Mouse (Mus musculus) midbrain, embryonic 11.5 days (tissue): ENCODE measurements around the gene Txndc11. TPM values are rescaled to one million over a fixed set of nuclear protein-coding genes. Genes with fewer than 3 reads are reported as not detected.

Source experiments
- ATAC-seq: fragments of 200-750 bp; cut with Nextera tagmentation; 2 replicates; pipeline ENCODE4 v1.8.0; 2017; ENCODE audit warnings: moderate TSS enrichment, moderate library complexity; ENCODE audit not compliant: low FRiP score
- DNase-seq: peaks from one replicate; pipeline ENCODE4 v3.0.0; 2015; ENCODE audit warnings: low spot score; ENCODE audit errors: missing footprints
- H3K27ac ChIP-seq: fragments of 300-500 bp; sonication (generic); 2 replicates; pipeline ENCODE4 v1.5.1; 2014; ENCODE audit warnings: low read depth, low read length
- H3K27me3 ChIP-seq: fragments of 300-500 bp; sonication (generic); 2 replicates; pipeline ENCODE4 v1.6.1; 2014; ENCODE audit warnings: mild to moderate bottlenecking, low read length, moderate library complexity, mixed read lengths; ENCODE audit not compliant: control insufficient read depth, insufficient read depth
- H3K36me3 ChIP-seq: fragments of 300-500 bp; sonication (generic); 2 replicates; pipeline ENCODE4 v1.6.1; 2014; ENCODE audit warnings: mild to moderate bottlenecking, low read length, moderate library complexity, mixed read lengths; ENCODE audit not compliant: control insufficient read depth, insufficient read depth
- H3K4me1 ChIP-seq: fragments of 300-500 bp; sonication (generic); 2 replicates; pipeline ENCODE4 v1.6.1; 2014; ENCODE audit warnings: low read length; ENCODE audit not compliant: control insufficient read depth, insufficient read depth
- H3K4me2 ChIP-seq: fragments of 300-500 bp; sonication (generic); 2 replicates; pipeline ENCODE4 v1.6.1; 2014; ENCODE audit warnings: mild to moderate bottlenecking, moderate library complexity
- H3K4me3 ChIP-seq: fragments of 300-500 bp; sonication (generic); 2 replicates; pipeline ENCODE4 v1.5.1; 2014; ENCODE audit warnings: low read depth, low read length
- H3K9ac ChIP-seq: fragments of 300-500 bp; sonication (generic); 2 replicates; pipeline ENCODE4 v1.6.1; 2014; ENCODE audit warnings: low read length
- H3K9me3 ChIP-seq: fragments of 300-500 bp; sonication (generic); 2 replicates; pipeline ENCODE4 v1.6.1; 2016; ENCODE audit warnings: low read length; ENCODE audit not compliant: control insufficient read depth
- WGBS: fragments of 180-500 bp; shearing (Covaris S2); extraction: QIAGEN DNeasy Blood & Tissue Kit; methylation state at CpG from one replicate; pipeline ENCODE4 v1.1.7; 2014; 5-methylcytosine and 5-hydroxymethylcytosine counted together
- polyA plus RNA-seq: library from polyadenylated mRNA; unstranded; fragments of >200 nt; fragmentation: Nextera tagmentation; extraction: Ambion mirVana; gene quantifications from 2 replicates; pipeline ENCODE4 v1.2.1, GENCODE M21; 2014

Txndc11 gene
- 27.3 and 31.0 TPM in 2 replicates for polyA plus RNA-seq

DNA sequence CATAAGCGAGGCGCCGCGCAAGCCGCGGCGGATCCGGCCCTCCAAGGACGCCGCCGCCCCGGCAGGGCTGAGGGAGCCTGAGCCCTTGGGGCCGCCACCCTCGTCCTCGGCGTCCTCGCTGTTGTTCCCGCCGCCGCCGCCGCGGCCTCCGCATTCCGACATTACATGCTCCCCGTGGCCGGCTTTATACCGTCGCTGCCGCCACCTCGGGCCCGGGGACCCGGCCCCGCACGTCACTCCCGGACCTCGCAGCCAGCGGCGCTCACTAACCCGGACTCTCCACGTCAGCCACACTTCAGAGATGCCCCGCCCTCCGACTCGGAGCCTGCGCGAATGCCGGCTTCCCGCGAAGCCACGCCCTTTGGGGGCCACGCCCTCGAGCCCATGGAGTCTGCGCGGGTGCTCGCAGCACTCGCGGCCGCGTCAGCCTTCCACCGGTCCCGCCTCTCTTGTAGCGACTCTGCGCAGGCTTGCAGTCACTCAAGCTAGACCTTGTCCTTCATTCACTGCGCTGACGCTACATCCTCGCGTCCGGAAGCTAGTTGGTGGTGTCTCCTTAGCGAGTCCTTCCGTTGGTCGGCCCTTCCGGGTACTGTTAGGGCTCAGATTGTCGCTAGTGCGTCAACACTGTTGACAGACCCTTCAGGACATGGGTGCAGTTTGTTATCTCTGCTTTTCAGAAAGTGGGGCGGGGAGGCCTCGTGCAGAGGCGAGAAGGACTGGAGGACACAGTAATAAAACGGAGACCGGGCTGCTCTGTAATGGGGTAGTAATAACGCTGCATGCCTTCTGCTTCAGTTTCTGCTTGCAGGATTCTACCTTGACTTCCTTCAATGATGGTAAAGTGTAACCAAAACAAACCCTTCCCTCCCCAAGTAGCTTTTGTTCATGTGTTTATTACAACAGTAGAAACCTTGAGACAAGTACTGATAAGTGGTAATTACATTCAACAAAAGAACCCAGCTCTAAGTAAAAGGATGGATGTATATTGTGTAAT lies at the start of gene Txndc11:
Gene Txndc11, minus strand, starts transcription at position 303 of the 997 bp plus-strand sequence.
- no peaks in the 10 kb centered on the region for H3K27me3 ChIP-seq
- H3K9ac ChIP-seq: peak within 1 kb of the TSS; percentile 89
- under 1% methylated on average over 80 of the region's 80 CpGs for WGBS
- peak within 1 kb of the TSS; percentile 83 for H3K27ac ChIP-seq
- DNase-seq (peak; percentile 99), ATAC-seq (peak; percentile 99)
- H3K4me1 ChIP-seq: peaks cover 14% of the 10 kb centered on the region
- peak within 1 kb of the TSS; percentile 91 for H3K4me3 ChIP-seq
- H3K4me2 ChIP-seq: peak within 1 kb of the TSS; percentile 52
- H3K36me3 ChIP-seq: no peaks in the 10 kb centered on the region
- H3K9me3 ChIP-seq: no peaks in the 10 kb centered on the region

DNA sequence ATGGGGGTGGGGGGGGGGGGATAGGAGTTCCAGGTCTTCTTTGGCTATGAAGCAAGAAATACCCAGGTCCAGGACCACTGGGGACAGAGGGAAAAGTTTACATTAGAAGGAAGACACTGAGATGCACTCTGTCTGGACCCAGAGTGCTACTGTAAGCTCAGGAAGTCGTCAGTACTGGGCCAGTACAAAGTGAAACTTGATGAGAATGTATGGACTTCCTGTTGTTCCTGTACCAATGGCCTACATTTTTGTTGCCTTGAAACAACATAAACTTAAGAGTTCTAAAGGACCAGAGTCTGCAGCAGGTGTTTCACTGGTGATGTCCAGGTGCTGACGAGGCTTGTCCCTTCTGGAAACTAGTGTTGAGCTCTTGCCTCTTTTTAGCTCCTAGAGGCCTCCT lies 43.0 kb upstream of the Txndc11 start:
- ATAC-seq: no peak
- H3K27me3 ChIP-seq: no peaks in the 10 kb centered on the region
- H3K27ac ChIP-seq: no peak overlapping the region
- WGBS: 80% methylated on average over 2 of the region's 2 CpGs
- no peak overlapping the region for H3K9ac ChIP-seq
- H3K9me3 ChIP-seq: no peaks in the 10 kb centered on the region
- no peak overlapping the region for H3K4me3 ChIP-seq
- H3K4me2 ChIP-seq: no peak overlapping the region
- no peaks in the 10 kb centered on the region for H3K36me3 ChIP-seq
- peaks cover 5% of the 10 kb centered on the region; the same call in 1 of the 2 replicates for H3K4me1 ChIP-seq
- no peak for DNase-seq

DNA sequence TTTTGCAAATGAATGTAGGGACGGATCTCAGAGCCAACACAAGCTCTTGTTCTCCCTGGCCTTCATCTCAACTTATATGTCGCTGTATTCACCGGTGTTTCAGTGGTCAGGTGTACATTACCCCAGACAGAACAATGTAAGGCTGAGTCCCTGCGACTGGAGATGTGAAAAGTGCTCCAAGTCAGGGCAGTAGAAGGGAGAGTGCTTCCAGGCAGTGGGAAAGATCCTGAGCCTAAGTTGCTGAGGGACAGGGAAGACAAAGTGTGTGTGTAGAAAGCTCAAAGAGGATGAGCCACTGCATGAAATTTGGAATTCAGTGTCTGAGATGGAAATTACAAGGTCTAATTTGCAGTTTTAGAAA lies 42.4 kb upstream of the Txndc11 start:
- ATAC-seq (no peak), DNase-seq (no peak)
- Histone ChIP-seq H3K4me2 (peak overlapping the region; percentile 76), H3K36me3 (no peaks in the 10 kb centered on the region), H3K4me1 (peaks cover 5% of the 10 kb centered on the region; the same call in 1 of the 2 replicates), H3K27ac (no peak overlapping the region), H3K9me3 (no peaks in the 10 kb centered on the region), H3K27me3 (no peaks in the 10 kb centered on the region), H3K4me3 (peak overlapping the region; percentile 87), H3K9ac (peak overlapping the region; percentile 85)
- 4% methylated on average over 4 of the region's 4 CpGs for WGBS

DNA sequence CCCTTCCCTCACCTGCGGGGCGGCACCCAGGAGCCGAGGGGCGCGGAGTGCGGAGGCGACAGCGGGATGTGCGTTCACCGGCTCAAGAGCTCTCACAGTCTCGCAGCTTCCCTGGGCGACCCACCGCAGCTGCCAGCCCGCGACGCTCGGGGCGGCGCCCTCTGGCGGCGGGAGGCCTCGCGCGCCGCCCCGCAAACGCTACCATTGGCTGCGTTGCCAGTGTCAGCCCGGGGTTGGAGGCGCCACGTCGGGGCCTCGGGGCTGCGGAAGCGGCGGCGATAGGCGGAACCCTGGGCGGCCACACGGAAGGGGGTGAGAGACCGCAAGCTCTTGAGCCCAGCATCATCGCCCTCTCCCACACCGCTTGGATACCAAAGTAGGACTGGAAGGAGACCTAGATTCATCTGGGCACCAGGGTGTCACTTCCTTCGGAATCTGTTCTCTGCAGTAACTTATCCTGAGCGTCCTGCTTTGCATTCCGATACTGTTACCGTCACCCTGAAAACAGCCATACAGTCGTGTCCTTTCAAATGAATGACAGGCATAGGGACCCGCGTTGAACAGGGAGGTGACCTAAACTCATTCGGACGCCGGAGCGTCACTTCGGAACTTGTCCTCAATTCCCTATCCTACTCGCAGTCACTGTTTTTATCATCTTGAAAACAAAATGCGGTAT lies 41.9 kb upstream of the Txndc11 start, which contains the start of gene Zc3h7a:
Gene Zc3h7a, minus strand, starts transcription at position 186 of the 676 bp plus-strand sequence.
- peak; percentile 99 for DNase-seq
- Histone ChIP-seq H3K9ac (peak within 1 kb of the TSS; percentile 85), H3K4me3 (peak within 1 kb of the TSS; percentile 87), H3K36me3 (no peaks in the 10 kb centered on the region), H3K4me1 (peaks cover 5% of the 10 kb centered on the region; the same call in 1 of the 2 replicates), H3K9me3 (no peaks in the 10 kb centered on the region), H3K27me3 (no peaks in the 10 kb centered on the region), H3K4me2 (peak within 1 kb of the TSS; percentile 76), H3K27ac (peak within 1 kb of the TSS; percentile 78)
- WGBS: under 1% methylated on average over 56 of the region's 57 CpGs
- peak; percentile 92 for ATAC-seq

DNA sequence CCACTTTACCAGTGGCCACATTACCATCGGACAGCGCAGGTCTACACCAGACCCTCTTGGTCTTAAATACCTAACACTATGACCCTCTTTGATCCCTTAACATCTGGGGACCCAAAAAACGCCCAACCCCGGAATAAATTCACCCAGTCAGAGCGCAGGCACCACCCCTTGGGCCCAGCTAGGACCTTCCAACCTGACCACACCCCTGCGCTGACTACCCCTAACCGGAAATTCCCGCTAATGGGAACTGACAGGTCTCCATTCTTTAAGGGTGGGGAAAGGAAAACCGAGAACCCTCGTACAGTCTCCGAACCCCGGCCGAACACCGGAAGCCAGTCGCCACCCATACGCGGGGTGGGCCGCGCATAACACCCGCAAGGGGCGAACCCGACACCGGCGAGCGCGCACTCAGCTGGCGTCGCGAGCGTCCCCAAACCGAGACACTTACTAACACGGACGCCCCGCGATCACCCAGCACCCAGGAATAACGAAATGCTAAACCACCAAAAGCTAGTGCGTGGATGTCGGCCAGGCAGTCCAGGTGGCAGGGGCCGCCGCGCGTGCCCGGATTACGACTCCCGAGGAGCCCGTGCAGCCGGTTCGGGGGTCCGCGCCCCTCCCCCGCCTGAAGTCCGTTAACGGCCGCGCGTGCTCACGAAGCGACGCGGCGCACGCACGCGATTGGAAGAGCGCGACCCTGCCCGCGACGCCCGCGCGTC lies 41.2 kb upstream of the Txndc11 start:
- peak overlapping the region; percentile 76 for H3K4me2 ChIP-seq
- DNase-seq (peak; percentile 93), ATAC-seq (peak; percentile 73)
- peak overlapping the region; percentile 78 for H3K27ac ChIP-seq
- H3K36me3 ChIP-seq: no peaks in the 10 kb centered on the region
- under 1% methylated on average over 62 of the region's 72 CpGs for WGBS
- H3K27me3 ChIP-seq: no peaks in the 10 kb centered on the region
- H3K9me3 ChIP-seq: no peaks in the 10 kb centered on the region
- peaks cover 5% of the 10 kb centered on the region; the same call in 1 of the 2 replicates for H3K4me1 ChIP-seq
- H3K9ac ChIP-seq: peak overlapping the region; percentile 85
- H3K4me3 ChIP-seq: peak overlapping the region; percentile 87

DNA sequence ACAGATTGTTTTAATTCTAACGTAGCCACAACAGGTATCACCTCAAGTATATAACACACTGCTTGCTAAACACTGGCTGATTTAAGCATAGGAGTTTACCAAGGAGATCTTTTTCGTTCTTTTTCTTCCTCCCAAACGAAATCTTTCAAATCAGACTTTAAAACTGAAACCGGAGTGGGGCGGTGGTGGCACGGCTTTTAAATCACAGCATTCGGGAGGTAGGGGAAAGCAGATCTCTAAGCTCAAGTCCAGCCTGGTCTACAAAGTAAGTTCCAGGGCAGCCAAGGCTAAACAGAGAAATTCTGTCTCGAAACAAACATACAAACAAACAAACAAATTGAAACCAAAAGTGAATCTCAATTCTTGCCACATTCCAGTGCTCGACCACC lies 40.6 kb upstream of the Txndc11 start:
- 19% methylated on average over 9 of the region's 9 CpGs for WGBS
- H3K9me3 ChIP-seq: no peaks in the 10 kb centered on the region
- DNase-seq: no peak
- peak overlapping the region; percentile 85 for H3K9ac ChIP-seq
- no peak for ATAC-seq
- peak overlapping the region; percentile 76 for H3K4me2 ChIP-seq
- H3K36me3 ChIP-seq: no peaks in the 10 kb centered on the region
- H3K4me1 ChIP-seq: peaks cover 5% of the 10 kb centered on the region; the same call in 1 of the 2 replicates
- H3K27me3 ChIP-seq: no peaks in the 10 kb centered on the region
- peak overlapping the region; percentile 87 for H3K4me3 ChIP-seq
- no peak overlapping the region for H3K27ac ChIP-seq

DNA sequence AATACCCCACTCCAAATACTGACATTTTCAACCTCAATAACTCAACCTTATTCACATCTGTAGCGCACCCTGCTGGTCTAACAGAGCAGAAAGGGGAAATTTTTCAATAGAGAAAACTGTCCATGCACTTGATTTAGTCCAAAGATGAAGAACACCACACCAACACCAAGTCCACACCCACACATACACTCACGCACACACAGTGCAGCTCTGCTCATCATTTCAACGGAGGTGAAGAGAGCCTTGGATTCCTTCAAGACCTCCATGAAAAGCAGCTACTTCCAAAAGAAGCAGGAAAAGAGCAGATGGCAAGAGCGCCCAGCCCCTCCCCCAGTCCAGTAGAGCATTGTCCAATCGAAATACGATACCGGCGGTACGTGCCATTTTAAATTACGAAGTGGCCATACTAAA lies 40.2 kb upstream of the Txndc11 start:
- H3K9me3 ChIP-seq: no peaks in the 10 kb centered on the region
- H3K4me1 ChIP-seq: peaks cover 5% of the 10 kb centered on the region; the same call in 1 of the 2 replicates
- 0 out of 2 replicates have a peak, but pooled peaks have one; percentile 15 for ATAC-seq
- H3K4me3 ChIP-seq: peak overlapping the region; percentile 87
- peak; percentile 95 for DNase-seq
- 9% methylated on average over 10 of the region's 10 CpGs for WGBS
- H3K4me2 ChIP-seq: peak overlapping the region; percentile 76
- no peaks in the 10 kb centered on the region for H3K27me3 ChIP-seq
- no peaks in the 10 kb centered on the region for H3K36me3 ChIP-seq
- no peak overlapping the region; the same call in 1 of the 2 replicates for H3K9ac ChIP-seq
- no peak overlapping the region for H3K27ac ChIP-seq

DNA sequence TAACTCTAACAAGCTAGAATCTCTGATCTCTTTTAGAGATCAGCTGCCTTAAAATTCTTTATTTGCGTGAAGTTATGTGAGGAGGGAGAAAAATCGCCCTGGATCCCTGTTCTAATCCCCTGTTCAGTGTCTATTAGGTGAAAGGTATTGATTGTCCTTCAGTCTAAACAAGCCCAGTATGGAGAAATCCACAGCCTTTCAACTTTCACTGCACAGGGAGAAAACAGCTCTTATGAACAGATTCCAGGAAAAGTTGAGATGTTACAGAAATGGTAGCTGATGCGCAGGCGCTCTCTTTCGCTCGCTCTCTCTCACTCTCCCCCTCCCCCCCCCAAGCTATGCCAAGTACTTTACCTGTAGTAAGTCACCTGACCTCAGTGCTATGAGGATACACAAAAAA lies 37.2 kb upstream of the Txndc11 start:
- ATAC-seq: no peak
- no peaks in the 10 kb centered on the region for H3K9me3 ChIP-seq
- DNase-seq: no peak

More for the DNA sequence above, 37.2 kb upstream of the Txndc11 start:
- Histone ChIP-seq H3K27me3 (no peaks in the 10 kb centered on the region), H3K27ac (no peak overlapping the region), H3K4me2 (no peak overlapping the region), H3K9ac (no peak overlapping the region), H3K36me3 (no peaks in the 10 kb centered on the region), H3K4me1 (peaks cover 2% of the 10 kb centered on the region; the same call in 1 of the 2 replicates), H3K4me3 (no peak overlapping the region)
- WGBS: 90% methylated on average over 6 of the region's 6 CpGs
